Mouse (Mus musculus) spleen, adult 18-20 months (tissue): ENCODE data around the gene Ralgapa1.
A peak's percentile ranks its signal among the peaks of the same experiment; 100 is the strongest.

Experiments used
- DNase-seq, 2 experiments: peaks; one replicate each; pipeline ENCODE4 v3.0.0; 2022; ENCODE audit warnings: mixed read lengths in 2 of 2

Ralgapa1 gene

GRCm38 (mm10) chr12:55820661-55821314 is at the start of gene Ralgapa1:
TSS of gene Ralgapa1 (minus strand) at chr12:55821167.
- peak; percentile 80 to 85 for DNase-seq

DNA sequence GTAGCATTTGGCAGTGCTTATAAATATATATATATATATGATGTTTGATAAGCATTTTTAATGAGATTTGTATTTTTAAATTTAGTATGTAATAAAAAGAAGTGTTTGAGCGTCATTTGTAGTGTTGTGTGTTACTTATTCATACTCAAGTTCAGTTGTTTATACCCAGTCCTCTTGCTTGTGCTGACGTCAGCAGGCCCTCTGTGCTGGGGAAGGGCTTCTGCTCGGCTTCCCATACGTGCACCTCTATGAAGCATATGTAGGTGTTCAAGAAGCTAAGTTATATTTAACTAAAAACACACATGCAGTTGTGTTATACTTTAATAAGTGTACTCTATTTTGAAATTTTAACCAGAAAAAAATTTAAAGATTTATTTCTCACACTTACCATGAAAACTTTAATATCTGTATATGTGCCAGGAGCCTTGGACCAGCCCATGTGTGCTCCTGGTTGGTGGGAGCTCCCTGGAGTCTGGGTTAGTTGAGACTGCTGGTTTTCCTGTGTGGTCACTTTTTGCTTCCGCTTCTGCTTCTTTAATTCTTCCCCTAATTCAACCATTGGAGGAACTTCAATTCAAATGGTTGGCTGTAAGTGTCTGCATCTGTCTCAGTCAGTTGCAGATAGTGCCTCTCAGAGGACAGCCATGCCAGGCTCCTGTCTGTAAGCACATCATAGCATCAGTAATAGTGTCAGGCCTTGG is 48.8 kb upstream of the Ralgapa1 start:
- DNase-seq: no peak

DNA sequence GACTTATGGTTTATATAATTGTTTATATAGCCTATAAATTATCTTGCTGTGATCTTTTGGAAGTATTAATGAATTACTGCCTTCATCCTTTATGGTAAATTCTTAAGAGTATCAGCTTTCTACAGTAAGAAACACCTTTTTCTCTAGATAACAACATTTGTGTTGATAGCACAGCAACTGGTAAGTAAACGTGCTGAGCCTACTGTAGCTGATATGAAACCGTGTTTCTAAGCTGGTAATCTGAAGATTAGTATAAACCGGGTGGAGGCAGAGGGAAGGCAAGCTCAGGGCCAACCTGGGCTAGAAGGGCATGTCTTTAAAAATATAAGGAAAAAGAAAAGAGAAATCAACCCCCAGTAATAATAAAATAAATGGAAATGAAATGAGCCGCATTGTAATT is 46.8 kb upstream of the Ralgapa1 start:
- DNase-seq: no peak

- DNase-seq: no peak
Measured at GRCm38 (mm10) chr12:55860631-55861030, 39.7 kb upstream of the Ralgapa1 start.

- DNase-seq: no peak
Measured at GRCm38 (mm10) chr12:55859409-55860349, 38.7 kb upstream of the Ralgapa1 start.

- DNase-seq: no peak
Measured at GRCm38 (mm10) chr12:55850650-55851049, 29.7 kb upstream of the Ralgapa1 start.

DNA sequence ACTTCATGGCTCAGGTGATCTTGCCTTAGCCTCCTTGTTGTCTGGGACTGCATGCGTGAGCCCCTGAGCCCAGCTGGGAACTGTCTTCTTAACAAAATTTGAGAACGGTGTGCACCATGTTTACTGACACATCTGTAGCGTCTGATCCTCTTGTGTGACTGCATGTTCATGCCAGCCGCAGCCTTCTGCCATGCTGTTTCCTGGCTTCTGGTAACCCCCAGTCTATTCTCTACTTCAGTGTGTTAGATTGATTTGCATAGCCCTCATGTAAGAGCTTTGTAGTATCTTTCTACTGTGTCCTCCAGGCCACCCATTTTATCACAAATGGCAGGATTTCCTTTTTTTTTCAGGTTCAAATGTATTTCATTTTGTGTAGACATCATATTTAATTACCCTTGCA is 26.9 kb upstream of the Ralgapa1 start:
- DNase-seq: no peak

DNA sequence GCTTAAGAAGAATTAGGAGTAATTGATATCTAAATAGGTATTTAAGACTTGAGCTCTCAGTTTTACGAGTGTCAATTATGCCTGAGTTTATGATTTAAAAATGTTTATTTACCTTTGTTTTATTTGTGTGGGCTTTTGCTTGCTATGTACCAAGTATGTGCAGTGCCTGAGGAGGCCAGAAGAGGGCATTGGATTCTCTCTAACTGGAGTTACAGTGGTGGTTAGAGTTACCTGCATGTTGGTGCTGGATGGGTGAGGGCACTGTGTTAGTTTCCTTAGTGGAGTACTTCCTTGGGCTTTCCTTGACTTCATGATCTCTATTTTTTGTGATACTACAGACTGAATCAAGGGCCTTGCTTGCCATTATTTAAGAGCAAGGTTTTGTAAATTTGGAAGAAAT is 25.8 kb upstream of the Ralgapa1 start:
- DNase-seq: peak in 1 of 2 experiments; percentile 48

DNA sequence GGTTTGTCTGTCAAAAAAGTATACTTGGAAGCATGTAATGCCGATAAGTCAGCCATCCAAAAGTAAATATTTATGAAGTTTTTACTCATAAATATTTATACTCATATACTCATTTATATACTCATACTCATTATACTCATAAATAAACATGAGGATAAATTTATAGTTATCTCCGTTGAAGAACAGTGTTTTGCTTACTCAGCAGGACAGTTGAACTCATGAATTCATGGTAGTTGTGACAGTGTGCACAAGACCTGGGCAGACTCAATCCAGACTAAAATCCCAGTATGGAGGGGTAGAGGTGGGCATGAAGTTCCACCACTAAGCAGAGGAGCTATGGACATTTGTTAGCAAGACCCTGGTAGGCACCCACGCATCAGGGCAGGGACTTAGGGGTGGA is 16.5 kb upstream of the Ralgapa1 start:
- no peak for DNase-seq

- peak; percentile 87 to 91 for DNase-seq
Measured at GRCm38 (mm10) chr12:55836199-55836951, 15.4 kb upstream of the Ralgapa1 start, which contains the start of gene Brms1l. TSS of gene Brms1l (plus strand) at chr12:55836324.

DNA sequence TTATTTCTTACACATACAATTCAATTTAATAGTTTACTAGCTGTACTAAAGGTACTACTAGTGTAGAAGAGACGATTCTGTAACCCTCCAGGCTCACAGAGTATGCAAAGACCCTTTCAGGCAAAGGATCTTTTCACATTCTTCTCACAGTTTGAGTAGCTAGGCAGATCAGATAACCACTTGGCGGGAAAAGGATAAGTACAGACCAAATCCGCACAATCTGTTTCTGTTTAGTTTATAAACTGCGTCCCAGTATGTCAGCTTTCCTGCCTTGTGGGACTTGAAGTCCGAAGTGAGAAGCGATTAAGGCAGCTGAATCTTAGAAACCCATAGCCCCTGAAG is 14.9 kb upstream of the Ralgapa1 start:
- no peak for DNase-seq

DNA sequence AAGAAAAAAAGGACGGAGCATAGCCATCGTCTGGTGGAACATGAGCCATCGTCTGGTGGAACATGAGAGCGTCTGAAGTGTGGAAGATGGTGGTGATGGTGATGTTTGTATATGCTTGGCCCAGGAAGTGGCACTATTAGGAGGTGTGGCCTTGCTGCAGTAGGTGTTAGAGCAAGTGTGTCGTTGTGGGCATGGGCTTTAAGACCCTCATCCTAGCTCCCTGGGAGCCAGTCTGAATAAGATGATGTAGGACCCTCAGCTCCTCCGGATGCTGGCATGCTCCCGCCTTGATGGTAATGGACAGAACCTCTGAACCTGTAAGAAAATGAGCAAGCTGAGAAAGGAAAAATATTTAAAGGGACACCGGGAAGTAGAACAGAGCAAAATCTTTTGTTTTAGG is 13.9 kb upstream of the Ralgapa1 start:
- no peak for DNase-seq

DNA sequence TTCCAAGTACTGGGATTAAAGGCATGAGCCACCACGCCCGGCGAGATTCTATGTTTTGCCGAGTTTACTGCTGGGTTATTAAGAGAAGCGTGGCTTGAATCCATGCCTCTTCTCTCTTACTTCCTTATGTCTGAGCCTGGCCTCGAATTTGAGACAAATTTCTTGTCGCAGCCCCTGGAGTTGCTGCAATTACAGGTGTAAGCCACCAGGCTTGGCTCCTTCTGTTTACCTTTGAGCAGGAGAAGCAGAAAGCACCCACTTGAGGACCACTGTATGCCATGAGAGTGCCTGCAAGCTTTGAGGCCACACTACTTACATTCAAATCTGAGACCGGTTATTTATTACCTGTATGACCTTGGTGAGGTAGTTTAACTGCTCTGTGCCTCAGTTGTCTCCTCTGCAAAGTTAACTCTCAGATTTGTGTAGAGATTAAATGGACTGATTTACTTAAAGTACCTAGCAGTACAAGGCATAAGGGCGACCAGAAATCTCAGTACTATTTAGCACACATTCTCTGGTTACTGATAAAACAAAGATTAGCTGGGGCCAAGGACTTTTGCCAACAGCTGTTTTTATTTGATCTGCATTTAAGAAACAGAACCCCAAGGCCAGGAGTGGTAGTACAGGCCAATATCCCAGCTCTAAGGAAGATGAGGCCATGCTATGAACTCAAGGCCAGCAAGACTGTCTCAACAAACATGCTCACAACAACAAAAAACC is 13.1 kb upstream of the Ralgapa1 start:
- no peak for DNase-seq

DNA sequence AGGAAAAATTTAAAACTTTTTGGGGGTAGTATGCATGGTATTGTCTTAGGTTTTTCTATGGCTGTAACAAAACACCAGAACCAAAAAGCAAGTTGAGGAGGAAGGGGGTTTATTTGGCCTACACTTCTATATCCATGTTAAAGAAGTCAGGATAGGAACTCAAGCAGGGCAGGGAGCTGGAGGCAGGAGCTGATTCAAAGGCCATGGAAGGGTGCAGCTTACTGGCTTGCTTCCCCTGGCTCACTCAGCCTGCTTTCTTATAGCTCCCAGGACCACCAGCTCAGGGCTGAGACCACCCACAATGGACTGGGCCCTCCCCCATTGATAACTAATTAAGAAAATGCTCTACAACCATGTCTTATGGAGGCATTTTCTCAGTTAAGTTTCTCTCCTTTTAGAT is 12.0 kb upstream of the Ralgapa1 start:
- DNase-seq: no peak

- peak; percentile 25 to 57 for DNase-seq
Measured at GRCm38 (mm10) chr12:55831101-55831500, 10.1 kb upstream of the Ralgapa1 start.

GRCm38 (mm10) chr12:55825537-55825936 is 4.6 kb upstream of the Ralgapa1 start:
- no peak for DNase-seq

DNA sequence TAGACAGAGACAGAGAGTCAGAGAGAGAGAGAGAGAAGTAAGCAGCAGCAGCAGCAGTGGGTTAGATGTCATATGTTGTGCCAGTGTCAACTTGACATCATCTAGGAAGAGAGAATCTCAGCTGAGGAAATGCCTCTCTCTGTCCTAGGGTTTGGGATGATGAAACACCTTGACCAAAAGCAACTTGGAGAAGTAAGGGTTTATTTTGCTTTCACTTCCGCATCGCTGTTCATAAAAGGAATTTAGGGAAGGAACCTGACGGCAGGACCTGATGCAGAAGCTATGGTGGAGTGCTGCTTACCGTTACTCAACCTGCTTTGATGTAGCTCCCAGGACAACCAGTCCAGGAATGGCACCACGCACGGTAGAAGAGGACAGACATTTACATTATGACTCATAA is 3.1 kb upstream of the Ralgapa1 start:
- DNase-seq: no peak

DNA sequence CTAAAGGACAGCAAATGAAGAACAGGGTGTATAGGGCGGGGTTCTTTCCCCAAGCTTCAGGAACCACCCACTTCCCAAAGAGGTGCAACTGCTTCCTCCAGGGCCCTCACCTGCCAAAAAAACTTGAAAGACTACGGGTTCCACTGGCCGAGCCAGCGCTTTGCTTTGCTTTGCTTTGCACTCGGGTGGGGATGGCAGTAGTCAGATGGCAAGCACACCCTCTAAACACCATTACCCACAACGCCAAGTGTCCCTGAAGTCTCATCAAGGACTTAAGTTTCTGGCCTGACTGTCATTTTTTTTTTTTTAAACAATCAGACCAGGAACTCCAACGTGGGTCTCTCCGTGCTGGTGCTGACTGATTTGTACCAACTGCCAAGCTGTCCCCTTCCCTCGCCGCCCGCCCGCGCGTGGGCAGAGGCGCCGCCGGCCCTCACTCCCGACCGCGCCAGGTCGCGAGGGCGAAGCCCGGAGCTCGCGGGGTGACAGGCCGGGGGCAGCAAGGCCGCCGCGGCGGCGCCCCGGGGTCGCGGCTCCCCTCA is 777 bp downstream of the Ralgapa1 start:
- no peak for DNase-seq

DNA sequence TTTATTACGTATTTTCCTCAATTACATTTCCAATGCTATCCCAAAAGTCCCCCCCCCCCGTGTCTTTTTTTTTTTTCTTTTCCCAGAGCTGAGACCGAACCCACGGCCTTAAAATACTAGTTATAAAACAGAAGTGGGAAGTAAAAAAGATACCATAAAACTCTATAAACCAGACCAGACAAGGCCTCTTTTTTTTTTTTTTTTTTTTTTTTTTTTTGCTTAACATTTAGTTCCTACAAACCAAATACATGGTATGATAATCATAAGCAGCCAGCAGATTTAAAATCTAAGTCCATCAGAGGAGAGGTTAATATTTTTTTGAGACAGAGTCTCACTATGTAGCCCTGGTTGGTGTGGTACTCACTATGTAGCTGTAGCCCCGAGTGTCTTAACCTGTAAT is 4.5 kb downstream of the Ralgapa1 start:
- DNase-seq: no peak

GRCm38 (mm10) chr12:55805035-55805434 is 15.9 kb downstream of the Ralgapa1 start:
- DNase-seq: no peak

GRCm38 (mm10) chr12:55801131-55801530 is 19.8 kb downstream of the Ralgapa1 start:
- no peak for DNase-seq

- no peak for DNase-seq
Measured at GRCm38 (mm10) chr12:55800144-55800543, 20.8 kb downstream of the Ralgapa1 start.
